Mouse (Mus musculus): ENCODE measurements at regions not wholly inside any gene's neighbourhood (a gene's known extent, or its start where the extent isn't known, plus 50 kb on each side); places are given as distances from the start of the nearest gene placed in this dataset.

DNA sequence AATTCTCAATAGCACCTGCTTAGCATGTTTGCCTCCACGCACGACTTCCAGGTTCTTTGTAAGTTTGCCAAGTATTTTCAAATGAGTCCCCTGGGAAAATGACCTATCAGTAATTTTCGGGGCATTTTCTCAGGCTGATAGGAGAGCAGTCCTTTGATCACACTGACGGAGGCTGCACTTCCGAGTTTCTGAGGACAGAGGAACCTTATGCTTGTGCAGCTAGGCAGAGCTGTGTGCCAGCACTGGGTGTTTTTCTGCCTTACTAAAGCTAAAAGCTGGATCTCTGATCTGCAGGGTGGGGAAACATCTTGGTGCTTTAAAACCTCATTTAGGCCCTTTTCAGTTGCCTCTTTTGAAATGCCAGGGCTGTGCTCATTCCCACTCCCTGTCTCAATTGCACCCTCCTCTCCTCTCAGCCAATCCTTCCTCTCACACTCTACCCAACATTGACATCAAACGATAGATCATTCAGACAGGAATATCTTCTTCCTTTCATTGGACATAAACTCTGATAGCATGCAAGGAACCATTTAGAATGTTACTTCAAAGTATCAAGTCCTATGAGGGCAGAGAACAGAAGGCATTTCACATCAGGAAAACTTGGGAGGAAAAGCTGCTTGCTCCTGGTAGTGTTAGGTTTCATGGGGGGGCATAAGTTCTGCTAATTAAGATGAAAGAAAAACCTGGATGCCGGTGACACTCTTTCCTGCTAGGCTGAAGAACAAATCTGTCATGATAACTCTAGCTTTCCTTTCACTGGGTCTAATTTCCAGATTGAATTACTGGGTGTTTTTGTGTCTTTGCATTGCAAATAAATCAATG, 95.3 kb downstream of the Lurap1l start:
- no peak for DNase-seq (ENCODE audit: low read depth, low spot score)

DNA sequence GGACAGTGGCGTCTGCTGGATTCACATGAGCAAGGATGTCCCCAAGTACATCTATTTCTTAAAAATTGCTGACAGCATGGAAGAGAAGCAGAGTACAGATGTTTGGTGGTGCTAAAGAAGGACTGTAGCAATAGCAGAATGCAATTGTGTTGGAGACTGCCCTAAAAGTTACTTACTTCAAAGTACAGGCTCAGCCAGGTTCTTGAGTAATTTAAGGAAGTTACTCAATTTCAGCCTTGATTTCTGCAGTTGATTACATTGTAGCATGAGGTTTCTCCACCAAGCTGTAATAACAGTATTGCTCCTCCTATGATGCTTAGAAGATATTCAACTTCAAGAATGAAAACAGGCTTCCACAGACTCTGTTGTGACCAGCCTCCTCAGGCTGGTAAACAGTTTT, 96.1 kb downstream of the Lurap1l start:
- no peak for DNase-seq (ENCODE audit: low read depth, low spot score)

DNA sequence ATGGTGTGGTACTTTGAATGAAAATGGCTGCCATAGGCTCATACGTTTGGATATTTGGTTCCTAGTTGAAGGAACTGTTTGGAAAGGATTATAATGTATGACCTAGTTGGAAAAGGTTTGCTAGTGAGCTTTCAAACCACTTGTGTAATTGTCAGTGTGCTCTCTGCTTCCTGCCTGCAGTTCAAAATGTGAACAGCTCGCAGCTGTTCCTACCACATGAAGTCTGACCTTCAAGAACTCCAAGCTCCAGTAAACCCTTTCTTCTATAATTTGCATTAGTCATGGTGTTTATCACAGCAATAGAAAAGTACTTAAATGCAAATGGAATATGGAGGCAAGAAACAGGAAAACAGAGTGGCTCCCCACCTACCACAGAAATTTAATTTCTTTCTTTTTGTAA, 111.4 kb downstream of the Lurap1l start:
- no peak for DNase-seq (ENCODE audit: low read depth, low spot score)

DNA sequence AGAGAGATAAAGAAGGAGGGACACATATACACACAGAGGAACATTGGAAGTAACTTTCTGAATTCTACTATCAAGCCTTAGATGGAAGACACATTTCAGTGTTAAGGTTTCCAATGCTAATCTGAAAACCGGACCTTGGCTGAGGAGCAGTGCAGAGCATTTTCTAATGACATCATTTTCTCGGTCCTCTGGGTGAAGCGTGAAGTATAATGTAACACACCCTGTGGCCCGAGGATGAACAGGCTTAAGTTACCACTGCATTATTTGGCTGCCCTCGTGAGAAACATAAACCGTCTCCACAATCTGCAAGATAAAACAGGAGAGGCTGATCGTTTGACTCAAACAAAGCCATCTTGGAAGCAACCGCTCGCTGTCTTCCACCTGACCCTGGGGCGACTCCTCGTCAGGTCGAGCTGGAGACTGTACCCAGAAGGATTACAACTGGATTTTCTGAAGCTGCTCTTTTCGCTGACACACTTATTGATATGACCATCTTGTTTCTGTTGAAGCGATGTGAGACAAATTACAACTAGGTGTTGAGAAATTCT, 113.1 kb downstream of the Lurap1l start:
- DNase-seq (ENCODE audit: low read depth, low spot score) = no peak

DNA sequence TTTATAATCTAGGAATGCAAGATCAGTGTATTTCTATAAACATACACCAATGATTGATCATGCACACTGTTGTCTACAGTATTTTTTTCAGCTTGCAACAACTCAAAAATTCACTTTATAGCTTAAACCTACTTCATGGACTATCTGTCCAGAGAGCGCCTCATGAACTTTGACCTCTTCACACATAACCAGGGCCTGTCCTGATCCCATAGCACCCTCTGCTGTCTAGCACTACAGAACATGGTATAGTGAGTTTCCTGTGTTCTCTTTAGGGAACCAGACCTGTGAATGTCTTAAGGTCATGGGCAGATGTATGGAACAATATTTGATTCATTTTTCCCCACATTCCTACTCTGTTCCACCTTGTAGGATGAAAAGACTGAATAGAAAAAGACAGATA, 117.1 kb downstream of the Lurap1l start:
- DNase-seq (ENCODE audit: low read depth, low spot score) = no peak

DNA sequence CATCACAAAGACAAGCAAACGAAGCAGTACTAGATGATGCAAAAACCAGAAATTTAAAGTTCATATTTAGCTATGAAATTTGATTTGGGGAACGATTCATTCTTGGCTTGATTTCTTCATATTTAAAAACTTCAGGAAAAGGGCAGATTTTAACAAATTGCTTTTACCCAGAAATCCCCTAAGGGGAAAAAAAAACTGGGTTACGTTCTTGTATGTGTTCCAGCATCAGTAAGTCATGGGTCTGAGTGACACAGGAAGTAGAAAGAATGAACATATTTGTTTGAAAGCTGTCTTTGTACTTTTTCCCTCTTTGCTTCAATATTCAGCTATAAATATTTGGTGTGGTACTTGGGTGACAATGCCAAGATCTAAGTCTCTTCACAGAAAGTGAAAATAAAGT, 120.2 kb downstream of the Lurap1l start:
- no peak for DNase-seq (ENCODE audit: low read depth, low spot score)

DNA sequence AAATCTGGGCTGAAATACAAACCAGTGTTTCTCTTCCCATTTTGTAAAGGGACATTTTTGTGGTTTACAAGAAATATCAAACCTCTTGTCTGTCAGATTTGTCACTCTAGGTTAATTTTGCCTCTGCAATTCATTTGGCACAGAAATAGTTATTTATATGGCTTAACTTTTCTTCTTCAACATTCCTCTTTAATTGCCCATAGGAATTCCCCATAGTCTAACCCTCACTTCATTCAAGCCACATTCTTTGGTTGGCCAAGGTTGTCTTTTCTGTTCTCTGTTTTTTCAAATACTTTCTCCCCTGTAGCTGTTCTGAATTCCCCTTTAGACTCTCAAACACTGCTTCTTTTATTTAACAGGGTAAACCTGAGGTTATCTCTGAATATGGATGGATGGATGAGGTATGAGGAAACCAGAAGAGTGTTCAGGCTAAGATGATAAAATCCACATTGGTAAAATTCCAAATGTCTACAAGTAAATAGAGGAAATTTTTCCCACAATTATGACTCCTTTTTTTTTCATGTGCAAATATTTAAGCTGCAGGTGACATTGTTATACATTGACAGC, 127.0 kb downstream of the Lurap1l start:
- DNase-seq (ENCODE audit: low read depth, low spot score) = no peak

DNA sequence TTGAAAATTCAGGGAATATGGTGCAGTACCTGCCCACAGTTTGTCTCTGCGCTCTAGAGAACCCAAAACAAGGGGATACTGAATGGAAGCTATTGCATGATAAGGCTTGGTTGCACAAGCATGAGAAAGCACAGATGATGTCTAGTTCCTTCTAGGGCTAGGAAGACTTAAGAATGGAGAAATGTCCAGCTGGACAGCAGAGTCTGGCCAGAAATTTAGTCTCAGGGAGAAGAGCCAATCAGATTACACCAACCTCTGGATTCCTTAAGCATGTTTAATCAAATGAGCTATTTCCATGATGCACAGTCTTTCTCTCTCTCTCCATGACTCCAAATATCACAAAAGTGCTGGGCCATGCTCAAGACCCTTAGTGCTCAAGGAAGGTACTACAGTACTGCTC, 147.8 kb downstream of the Lurap1l start:
- DNase-seq (ENCODE audit: low read depth, low spot score) = no peak

DNA sequence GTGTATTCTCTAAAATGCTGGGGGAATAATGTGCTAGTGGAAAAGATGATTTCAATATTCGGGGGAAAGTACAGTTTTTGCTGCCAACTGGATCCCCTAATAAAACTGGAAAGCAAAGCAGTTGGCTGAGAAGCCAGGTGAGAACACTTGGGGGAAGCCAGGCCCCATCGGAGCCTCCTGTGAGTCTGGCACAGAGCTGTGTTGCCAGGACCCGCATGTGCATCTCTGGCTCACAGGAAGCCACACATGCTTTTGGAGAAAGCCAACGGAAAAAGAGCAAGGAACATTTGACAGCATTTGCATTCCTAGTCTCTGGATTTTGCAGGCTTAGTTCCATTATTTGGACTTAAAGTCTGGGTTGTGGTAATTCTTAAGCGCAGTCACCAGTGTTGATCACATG, 148.4 kb downstream of the Lurap1l start:
- DNase-seq (ENCODE audit: low read depth, low spot score) = no peak

DNA sequence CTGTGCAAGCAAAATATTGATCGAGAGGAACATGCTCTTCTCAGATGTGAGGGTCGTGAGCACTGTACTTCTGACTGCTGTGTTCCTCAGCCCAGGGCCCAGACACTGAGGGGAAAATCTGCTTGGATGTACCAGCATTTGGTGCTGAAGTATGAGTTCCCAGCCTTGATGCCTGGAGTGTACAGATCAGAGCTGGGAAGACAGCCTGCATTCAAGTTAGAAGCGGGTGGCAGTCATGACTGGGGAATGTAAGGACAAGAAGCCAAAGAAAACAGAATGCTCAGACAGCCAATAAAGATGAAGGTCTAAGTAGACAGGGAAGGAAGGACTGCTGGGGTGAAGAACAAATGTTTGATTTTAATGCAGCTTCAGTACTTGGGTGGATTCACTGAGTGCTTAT, 148.9 kb downstream of the Lurap1l start:
- DNase-seq (ENCODE audit: low read depth, low spot score) = no peak

DNA sequence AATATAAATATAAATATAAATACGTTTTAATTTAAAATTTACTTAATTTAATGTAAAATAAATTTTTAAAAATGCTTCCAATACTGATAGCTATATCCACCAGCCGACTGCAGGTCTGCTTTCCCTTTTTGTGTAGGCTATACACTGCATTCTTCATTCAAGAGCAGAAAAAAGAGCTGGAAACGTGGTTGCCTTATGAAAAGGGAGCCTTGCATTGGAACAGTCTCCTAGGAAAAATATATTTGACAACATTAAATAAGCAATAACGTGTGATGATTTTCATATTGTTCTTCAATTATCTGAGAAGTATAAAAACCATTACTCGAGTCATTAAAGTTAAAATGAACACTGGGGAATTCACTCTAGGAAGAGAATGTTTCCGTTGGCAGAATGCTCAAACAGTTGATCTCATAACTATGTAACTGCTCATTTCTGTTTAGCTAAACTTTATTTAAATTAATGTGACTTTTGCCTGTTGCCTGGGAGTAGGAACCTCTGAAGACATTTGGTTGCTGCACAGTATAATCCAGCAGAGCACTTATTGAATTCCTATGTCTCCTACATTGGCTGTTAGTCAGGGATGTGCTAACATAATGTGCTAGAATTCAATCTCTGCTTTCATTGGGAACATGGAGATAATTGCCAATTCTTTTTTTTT, 172.0 kb downstream of the Lurap1l start:
- DNase-seq (ENCODE audit: low read depth, low spot score) = no peak

DNA sequence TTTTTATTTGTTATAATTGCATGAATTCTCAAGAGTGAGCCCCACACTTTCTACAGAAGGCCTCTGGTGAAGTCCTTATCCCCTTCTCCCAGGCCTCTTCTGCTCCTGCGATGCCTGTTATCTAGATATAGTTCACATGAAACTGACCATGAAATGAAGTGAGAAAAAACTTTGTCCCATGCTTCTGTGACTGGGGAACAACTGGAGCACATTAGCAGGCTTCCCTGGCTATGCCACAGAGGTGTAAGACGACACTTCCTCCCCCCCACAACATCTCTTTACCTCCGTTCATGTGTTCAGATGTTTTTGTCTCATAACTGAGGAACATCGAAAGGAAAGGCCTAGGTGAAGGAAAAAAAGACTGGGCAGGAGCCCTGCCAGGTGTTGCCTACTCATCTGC, 174.7 kb downstream of the Lurap1l start:
- DNase-seq (ENCODE audit: low read depth, low spot score) = peak; percentile 2

DNA sequence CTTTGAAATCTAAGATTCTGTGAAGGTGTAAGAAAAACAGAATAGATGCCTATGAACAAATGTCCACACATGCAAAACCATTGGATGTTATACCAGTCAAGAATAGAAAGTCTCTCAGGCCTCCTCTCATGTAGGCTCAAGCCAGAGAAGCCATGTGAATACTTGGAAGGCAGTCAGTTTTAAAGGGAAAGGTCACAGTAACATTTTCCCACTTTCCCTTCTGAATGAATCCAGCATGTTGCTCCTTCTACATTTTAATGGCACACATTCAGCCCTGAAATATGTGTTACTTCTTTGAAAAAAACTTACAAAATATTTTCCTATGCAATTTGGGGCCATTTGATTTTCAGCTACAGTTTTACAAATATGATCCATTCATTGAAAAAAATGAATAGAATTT, 186.1 kb downstream of the Lurap1l start:
- DNase-seq (ENCODE audit: low read depth, low spot score) = no peak

DNA sequence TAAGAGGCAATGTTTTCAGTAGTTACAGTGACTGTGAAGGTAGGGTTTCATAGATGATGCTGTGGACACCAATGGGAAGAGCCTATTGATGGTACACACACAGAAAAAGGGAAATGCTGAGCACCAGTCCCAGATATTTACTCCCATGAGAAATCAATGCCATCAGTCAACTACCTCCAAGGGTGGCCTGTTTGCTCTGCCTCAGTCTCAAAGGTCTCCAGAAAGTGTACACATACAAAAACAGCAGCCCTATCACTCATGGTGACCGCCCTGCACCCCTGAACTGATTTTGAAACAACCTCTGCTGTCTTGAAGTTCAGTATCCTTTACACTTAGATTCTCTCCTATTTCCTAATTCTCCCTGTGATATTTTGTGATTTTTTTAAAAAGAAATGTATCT, 187.2 kb downstream of the Lurap1l start:
- no peak for DNase-seq (ENCODE audit: low read depth, low spot score)

DNA sequence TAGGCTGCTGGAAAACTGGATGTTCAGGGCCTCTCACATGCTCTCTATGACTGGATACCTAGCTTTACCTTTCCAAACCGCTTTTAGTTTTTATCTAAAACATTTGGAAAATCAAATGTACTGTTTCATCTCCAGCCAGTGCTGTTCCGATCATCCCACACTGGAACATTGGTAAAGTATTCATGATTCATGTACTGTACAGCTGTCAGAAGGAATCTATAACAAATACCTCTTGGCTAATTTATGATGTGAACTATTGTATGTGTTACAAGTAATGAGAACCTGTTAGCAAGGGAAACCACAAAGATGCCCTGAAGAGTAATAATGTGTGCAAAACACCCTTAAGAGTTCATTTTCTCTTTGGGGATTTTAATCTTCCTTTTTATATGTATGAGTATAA, 190.6 kb downstream of the Lurap1l start:
- no peak for DNase-seq (ENCODE audit: low read depth, low spot score)

DNA sequence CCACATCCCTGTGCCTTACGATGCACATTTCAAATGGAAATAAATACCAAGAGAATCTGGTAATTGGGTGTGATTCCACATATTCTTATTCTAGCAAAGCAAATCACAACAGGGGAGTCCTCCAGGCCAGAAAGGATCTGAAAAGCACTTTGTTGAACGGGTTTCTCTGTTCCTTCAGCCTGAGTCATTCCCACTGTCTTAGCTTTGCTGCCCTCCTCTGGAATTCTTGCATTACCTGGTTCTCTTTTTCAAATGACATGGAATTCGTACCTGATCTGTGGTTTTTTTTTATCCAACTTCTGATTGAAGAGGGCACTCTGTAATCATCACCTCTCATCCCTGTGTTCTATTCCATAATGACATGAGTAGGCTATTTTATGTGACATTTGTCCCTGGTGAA, 200.9 kb downstream of the Lurap1l start:
- DNase-seq (ENCODE audit: low read depth, low spot score) = no peak

DNA sequence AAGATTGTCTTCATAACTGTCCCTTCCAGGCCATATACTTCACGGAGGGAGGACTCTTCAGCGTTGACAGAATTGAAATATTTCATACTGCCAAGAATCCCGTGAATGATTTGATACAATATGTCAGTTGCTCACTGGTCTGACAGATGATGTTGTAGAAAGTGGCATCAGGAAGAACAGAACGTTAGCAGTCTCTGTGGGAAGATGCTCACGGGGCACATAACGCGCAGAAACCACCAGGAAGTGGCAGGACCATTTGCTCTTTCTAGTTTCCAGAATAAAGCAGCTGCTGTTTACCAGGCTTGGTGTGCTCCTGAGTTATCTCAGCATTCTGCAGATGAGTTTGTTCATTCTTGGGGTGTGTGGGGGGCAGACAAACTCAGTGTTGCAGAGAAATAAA, 206.0 kb downstream of the Lurap1l start:
- no peak for DNase-seq (ENCODE audit: low read depth, low spot score)

DNA sequence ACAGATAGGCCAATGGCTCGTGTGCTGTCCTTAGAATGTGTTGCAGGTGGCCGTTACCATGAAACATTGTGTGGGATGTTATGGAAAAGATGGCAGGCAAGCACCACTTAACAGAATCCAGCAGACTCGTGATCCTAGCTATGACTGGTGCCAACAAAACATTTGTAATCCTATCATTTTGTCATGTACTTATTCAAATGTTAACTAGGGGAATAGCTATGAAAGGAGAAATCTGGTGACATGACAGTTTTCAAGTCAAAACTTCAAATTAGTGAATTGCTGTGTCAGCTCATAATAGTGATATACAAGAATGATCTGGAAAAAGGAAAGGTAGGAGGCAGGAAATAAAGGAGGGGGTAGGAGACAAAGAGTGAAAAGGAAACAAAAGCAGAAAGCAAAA, 213.7 kb downstream of the Lurap1l start:
- DNase-seq (ENCODE audit: low read depth, low spot score) = no peak

DNA sequence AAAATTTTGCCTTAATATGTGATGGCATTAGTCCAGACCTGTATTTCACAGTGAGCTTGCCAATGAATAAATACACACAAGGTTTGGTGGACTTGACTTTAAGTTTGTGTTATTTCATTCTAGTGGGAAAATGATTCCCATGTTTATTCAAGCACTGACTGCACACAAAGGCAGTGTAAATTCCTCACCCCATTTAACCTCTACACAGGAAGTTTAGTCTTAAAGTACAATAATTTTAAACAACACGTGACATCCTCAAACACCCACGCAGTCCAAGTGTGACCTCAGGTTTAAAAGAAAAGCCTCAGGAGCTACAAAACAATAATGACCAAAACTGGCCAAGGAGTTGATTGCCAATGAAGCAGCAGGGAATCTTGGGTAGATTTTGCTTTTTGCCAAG, 219.4 kb downstream of the Lurap1l start:
- DNase-seq (ENCODE audit: low read depth, low spot score) = no peak

DNA sequence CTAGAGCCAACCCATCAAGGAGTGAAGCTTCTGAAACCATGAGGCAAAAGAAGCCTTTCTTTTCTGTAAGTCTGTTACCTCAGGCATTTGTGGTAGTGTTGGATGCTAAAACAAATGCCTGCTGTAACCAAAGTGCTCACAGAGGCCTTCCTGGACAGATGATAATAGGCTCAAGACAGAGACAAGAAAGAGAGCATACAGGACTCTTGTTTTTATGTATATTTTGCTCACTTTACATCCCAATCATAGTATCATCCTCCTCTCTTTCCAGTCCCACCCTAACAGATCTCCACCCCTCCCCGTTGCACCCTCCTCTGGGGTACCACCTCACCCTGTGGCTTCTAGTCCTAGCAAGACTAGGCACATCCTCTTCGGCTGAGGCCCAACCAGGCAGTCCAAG, 262.7 kb downstream of the Lurap1l start:
- DNase-seq (ENCODE audit: low read depth, low spot score) = no peak

DNA sequence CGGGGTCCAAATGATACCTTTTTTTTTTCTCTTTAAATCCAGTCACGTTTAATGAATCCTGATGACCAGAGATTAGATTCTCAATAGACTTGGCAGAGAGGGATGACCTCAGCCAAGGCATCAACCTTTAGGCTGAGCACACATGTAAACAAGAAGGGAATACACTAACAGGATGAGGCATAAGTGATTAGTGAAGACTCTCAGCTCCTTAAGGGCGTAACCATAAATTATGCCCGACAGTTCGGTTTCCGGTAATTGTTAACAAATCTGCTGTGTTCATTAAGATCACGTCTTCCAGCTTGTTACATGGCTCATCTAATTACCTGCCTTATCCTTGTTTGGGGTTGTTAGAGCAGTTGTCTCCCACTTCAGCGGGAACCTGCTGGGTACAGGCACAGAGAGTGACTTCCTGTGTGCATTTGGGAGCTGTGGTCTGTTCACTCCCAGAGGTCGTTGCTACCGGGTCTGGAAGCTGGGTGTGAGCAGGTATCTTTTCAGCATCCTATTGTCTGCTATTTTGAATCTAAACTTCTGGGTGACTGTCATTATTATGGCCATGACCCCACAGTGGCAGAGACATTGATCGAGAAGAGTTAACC, 265.1 kb downstream of the Mpdz start:
- no peak for DNase-seq (ENCODE audit: low read depth, low spot score)

DNA sequence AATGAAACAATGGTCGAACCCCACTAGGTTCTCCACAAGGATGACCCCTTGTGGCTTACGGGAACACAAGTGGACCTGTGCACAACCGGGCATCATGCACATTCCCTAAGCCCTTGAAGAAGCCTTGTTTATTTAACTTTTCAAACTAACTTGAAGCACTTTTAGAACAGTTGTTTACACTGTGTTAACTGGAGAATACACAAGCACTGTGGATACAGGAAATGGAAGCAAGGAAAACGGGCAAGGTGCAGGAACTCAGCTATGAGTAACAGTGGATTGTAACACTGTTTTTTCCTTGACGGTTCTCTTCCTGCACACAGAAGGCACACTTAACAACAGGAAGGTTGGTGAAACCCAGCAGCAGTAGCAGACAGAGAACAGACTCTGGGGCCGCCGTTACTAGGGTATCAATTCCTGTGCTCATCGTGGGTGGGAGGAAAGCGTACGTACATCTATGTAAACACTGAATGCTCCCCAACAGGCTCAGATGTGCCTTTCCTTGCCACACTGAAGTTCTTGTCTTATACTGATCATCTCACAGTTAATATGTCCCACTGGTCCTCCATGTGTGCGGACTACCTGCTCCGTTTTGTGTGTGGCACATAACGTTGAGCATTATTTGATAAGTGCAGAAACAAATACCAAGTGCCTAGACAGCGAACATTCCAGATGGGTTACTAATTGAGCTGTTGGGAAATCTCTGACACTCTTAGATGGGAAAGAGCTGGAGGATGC, 264.4 kb downstream of the Mpdz start:
- DNase-seq (ENCODE audit: low read depth, low spot score) = no peak
